Mouse (Mus musculus) right cerebral cortex, postnatal 36 days (tissue): Measurements from ENCODE around the gene Upk2.
A peak's percentile ranks its signal among the peaks of the same experiment; 100 is the strongest.
"Not testable (repeated sequence)": the region's sequence is repeated elsewhere in the genome, so short reads cannot be mapped to it uniquely, and the experiment has no call there.

Experiments used
- DNase-seq, 2 experiments: peaks; one replicate each; pipeline ENCODE4 v3.0.0; 2022; ENCODE audit warnings: low spot score in 2 of 2, mixed read lengths in 1 of 2

Gene Upk2

GRCm38 (mm10) chr9:44468224-44468623, 13.4 kb upstream of the Upk2 start:
- no peak for DNase-seq

GRCm38 (mm10) chr9:44461950-44462349, 7.2 kb upstream of the Upk2 start:
- no peak for DNase-seq

GRCm38 (mm10) chr9:44457035-44457742, 2.4 kb upstream of the Upk2 start:
- peak; percentile 86 to 94 for DNase-seq

GRCm38 (mm10) chr9:44454132-44454890, 465 bp downstream of the Upk2 start:
- peak; percentile 62 to 75 for DNase-seq

GRCm38 (mm10) chr9:44450387-44450786, 4.4 kb downstream of the Upk2 start:
- DNase-seq = no peak

GRCm38 (mm10) chr9:44444402-44445025, 10.3 kb downstream of the Upk2 start:
- not testable (repeated sequence) for DNase-seq

GRCm38 (mm10) chr9:44440961-44441360, 13.8 kb downstream of the Upk2 start, which contains the start of gene Foxr1:
Gene Foxr1 (minus strand): TSS chr9:44441136.
- DNase-seq = no peak

- no peak for DNase-seq
These were observed 19.0 kb downstream of the Upk2 start for GRCm38 (mm10) chr9:44435747-44436146.

- DNase-seq = no peak
These were observed 22.1 kb downstream of the Upk2 start for GRCm38 (mm10) chr9:44432577-44433185.

- DNase-seq = no peak
These were observed 31.2 kb downstream of the Upk2 start for GRCm38 (mm10) chr9:44423576-44423975.

GRCm38 (mm10) chr9:44420280-44420898, 34.4 kb downstream of the Upk2 start:
- no peak for DNase-seq

- not testable (repeated sequence) for DNase-seq
These were observed 35.0 kb downstream of the Upk2 start for GRCm38 (mm10) chr9:44419730-44420129.

GRCm38 (mm10) chr9:44418519-44419385, 36.0 kb downstream of the Upk2 start, which contains the start of gene Ccdc84:
Gene Ccdc84 (minus strand): TSS chr9:44418569.
- no peak for DNase-seq

- DNase-seq = peak; percentile 91 to 92
These were observed 36.8 kb downstream of the Upk2 start for GRCm38 (mm10) chr9:44417892-44418363.

GRCm38 (mm10) chr9:44417156-44417891, 37.5 kb downstream of the Upk2 start:
- DNase-seq = no peak

GRCm38 (mm10) chr9:44412781-44413180, 42.0 kb downstream of the Upk2 start:
- DNase-seq = no peak

- no peak for DNase-seq
These were observed 42.5 kb downstream of the Upk2 start for GRCm38 (mm10) chr9:44412306-44412705.

- DNase-seq = no peak
These were observed 43.1 kb downstream of the Upk2 start for GRCm38 (mm10) chr9:44411601-44412130.

GRCm38 (mm10) chr9:44410647-44411336, 44.0 kb downstream of the Upk2 start:
- no peak for DNase-seq
